In genomic region chr7:72165726-72166701, GRCm38 (mm10) we compare ENCODE assay signal across 10 mouse cellular contexts.
DNase-seq lines count a peak whose midpoint lies in the region.
"Had no signal": no experiment of that assay in that cellular context is flagged by ENCODE, and none has a peak within 500 bp of the region (broad histone marks: within the 10 kb centered on the region; RNA-seq: fewer than 3 reads in every experiment).

No protein-coding gene starts in this region.

- intact Hi-C loops in left cerebral cortex, postnatal 36 days (cut with DNase I): no loop called here

- DNase-seq in heart, adult 18-20 months: peak; percentile 71 to 90
- no peak for DNase-seq in heart, embryonic 10.5 days (ENCODE audit: low spot score)
- peak; percentile 88 for DNase-seq in heart, adult 8-10 months (ENCODE audit: low spot score)
- peak; percentile 83 for DNase-seq in kidney, postnatal 10 days
- peak; percentile 67 for DNase-seq in lung, postnatal 14 days
- no peak for DNase-seq in cerebellum, postnatal 10 days
- DNase-seq in left cerebral cortex, postnatal 36 days (ENCODE audit: low spot score in 2 of 2): no peak
- no peak for DNase-seq in thymus, postnatal 25 days
- DNase-seq: cerebellum, postnatal 25 days had no signal

- no peaks in the 10 kb centered on the region for H3K36me3 ChIP-seq in heart, embryonic 10.5 days

- WGBS in heart, embryonic 10.5 days: 77% methylated on average over 13 of the region's 13 CpGs

- H3K27ac ChIP-seq in heart, embryonic 10.5 days: no peak overlapping the region

- no peaks in the 10 kb centered on the region for H3K27me3 ChIP-seq in heart, embryonic 10.5 days (ENCODE audit: insufficient read depth, poor library complexity, severe bottlenecking)

- H3K4me3 ChIP-seq in heart, embryonic 10.5 days: no peak overlapping the region
- H3K4me3 ChIP-seq: erythroblast, embryonic 14.5 days had no signal

- H3K9me3 ChIP-seq in heart, embryonic 10.5 days: no peaks in the 10 kb centered on the region

- H3K4me1 ChIP-seq in heart, embryonic 10.5 days: no peaks in the 10 kb centered on the region

Comparison
In these comparisons a context has a peak if more than half of its experiments do, and no peak if none do; other contexts are left out.
1. DNase-seq: peak in heart, adult 18-20 months (2 of 2), heart, adult 8-10 months (single experiment), kidney, postnatal 10 days (single experiment) and lung, postnatal 14 days (single experiment); none in heart, embryonic 10.5 days (single experiment), cerebellum, postnatal 10 days (0 of 2), left cerebral cortex, postnatal 36 days (0 of 2) and thymus, postnatal 25 days (single experiment).